Mouse (Mus musculus): ENCODE results near the gene Meis1. TPM values are rescaled to one million over a fixed set of nuclear protein-coding genes. Genes with fewer than 3 reads are reported as not detected.

The Meis1 gene
- total and polyA plus RNA-seq, 3 experiments, result 0.19 to 3.6 (median 0.81) TPM

DNA sequence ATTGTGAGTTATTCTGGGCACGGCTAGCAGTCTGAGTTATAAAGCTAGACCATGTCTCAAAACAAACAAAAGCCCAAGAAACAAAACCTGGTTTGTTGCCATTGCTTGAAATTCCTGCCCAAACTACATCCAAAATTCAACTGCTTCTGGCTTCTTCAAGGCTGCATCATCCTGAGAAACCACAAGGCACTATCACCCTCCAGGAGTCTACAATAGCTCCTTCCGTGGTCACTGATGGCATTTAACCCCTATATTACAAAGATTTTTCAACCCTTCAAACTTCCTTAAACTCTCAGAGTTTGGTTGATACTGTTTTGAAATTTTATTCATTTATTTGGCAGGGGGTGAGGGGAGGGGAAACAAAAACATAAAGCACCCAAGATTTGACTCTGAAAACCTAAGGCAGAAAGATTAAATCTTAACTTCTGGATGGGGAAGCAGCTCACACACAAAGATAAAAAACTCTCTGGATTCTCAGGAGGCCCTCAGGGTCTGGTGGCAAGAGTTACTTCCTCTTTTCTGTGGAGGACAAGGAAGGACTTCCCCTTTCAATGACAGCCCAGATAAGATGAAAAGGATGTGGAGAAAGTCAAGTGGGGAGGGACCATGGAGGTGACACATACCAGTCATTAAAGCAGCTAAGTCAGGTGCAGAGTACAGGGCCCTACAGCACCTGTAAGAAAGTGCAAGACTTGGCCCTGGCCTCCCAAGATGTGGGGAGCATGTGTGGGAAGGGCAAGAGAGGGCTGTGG lies 94.0 kb downstream of the Meis1 start:
- no peaks in the 10 kb centered on the region for H3K79me2 ChIP-seq (replicated peaks; ENCODE audit: control insufficient read depth, extremely low read depth, insufficient read depth, poor library complexity, severe bottlenecking)
- no peak overlapping the region for H3K27ac ChIP-seq (ENCODE audit: insufficient read depth, low read depth)
- DNase-seq (ENCODE audit: extremely low read depth), result peak; percentile 94
- H3K9me3 ChIP-seq (replicated peaks; ENCODE audit: low read length), result peaks cover 2% of the 10 kb centered on the region
- H3K4me2 ChIP-seq (ENCODE audit: insufficient read depth, low read depth, poor library complexity, severe bottlenecking), result 0 out of 2 replicates have a peak overlapping the region, but pooled peaks have one; percentile 0
- H3K27me3 ChIP-seq (replicated peaks), result no peaks in the 10 kb centered on the region
- H3K4me1 ChIP-seq (ENCODE audit: control insufficient read depth in 1 of 2, insufficient read depth in 2 of 2), result peaks cover 4 to 19% of the 10 kb centered on the region in 2 experiments
- in situ Hi-C loops (cut with MboI; ENCODE audit: low pct_ligation_motif_present, low pct_unique_long_range_greater_than_20kb, low sequenced_read_pairs) (no loop called here), dilution Hi-C loops (cut with MboI; ENCODE audit: extremely low pct_ligation_motif_present, extremely low pct_unique_long_range_greater_than_20kb, low sequenced_read_pairs) (no loop called here)
- no peak overlapping the region for H3K4me3 ChIP-seq (replicated peaks in 1 of 3; ENCODE audit: low read depth in 2 of 3, low read length in 2 of 3, poor library complexity in 1 of 3)
- TF ChIP-seq NELFE (IDR thresholded peaks at IDR 0.05; ENCODE audit: low read depth, low read length), result no peak
- 0 out of 2 replicates have a peak, but pooled peaks have one; percentile 4 for TF ChIP-seq SMC3 (IDR thresholded peaks at IDR 0.05; ENCODE audit: low read depth, low read length)
- TF ChIP-seq TBP (conservative IDR thresholded peaks at IDR 0.05; ENCODE audit: low read depth, low read length), result no peak
- TF ChIP-seq ZC3H11A (IDR thresholded peaks at IDR 0.05; ENCODE audit: low read depth, low read length), result no peak
- TF ChIP-seq ZKSCAN1 (IDR thresholded peaks at IDR 0.05; ENCODE audit: borderline replicate concordance, low read depth, low read length), result no peak
- no peak for TF ChIP-seq KAT2A (IDR thresholded peaks at IDR 0.05; ENCODE audit: insufficient replicate concordance, low read length)
- no peak for TF ChIP-seq PAX5 (IDR thresholded peaks at IDR 0.05; ENCODE audit: low read length)
- TF ChIP-seq HCFC1 (IDR thresholded peaks at IDR 0.05; ENCODE audit: low read depth, low read length), result no peak
- TF ChIP-seq POLR2AphosphoS2 (IDR thresholded peaks at IDR 0.05; ENCODE audit: low read depth, low read length), result no peak
- TF ChIP-seq JUND (conservative IDR thresholded peaks at IDR 0.05; ENCODE audit: low read depth, low read length), result 0 out of 2 replicates have a peak, but pooled peaks have one; percentile 10
- TF ChIP-seq TCF12 (IDR thresholded peaks at IDR 0.05; ENCODE audit: low read depth, low read length), result peak; percentile 58; the same call in 1 of the 2 replicates
- no peak for TF ChIP-seq MYC (IDR thresholded peaks at IDR 0.05; ENCODE audit: low read depth, low read length)
- TF ChIP-seq IRF4 (IDR thresholded peaks at IDR 0.05; ENCODE audit: low read depth, low read length), result peak; percentile 79
- TF ChIP-seq MAZ (IDR thresholded peaks at IDR 0.05; ENCODE audit: low read depth, low read length), result peak; percentile 47
- TF ChIP-seq SIN3A (IDR thresholded peaks at IDR 0.05; ENCODE audit: low read length), result no peak
- no peak for TF ChIP-seq UBTF (IDR thresholded peaks at IDR 0.05; ENCODE audit: low read depth, low read length)
- no peak for TF ChIP-seq CTCF (conservative IDR thresholded peaks at IDR 0.05 in 1 of 2, IDR thresholded peaks at IDR 0.05 in 1 of 2; ENCODE audit: low read depth in 2 of 2, low read length in 2 of 2)
- TF ChIP-seq CHD2 (IDR thresholded peaks at IDR 0.05; ENCODE audit: low read length), result 0 out of 2 replicates have a peak, but pooled peaks have one; percentile 22
- TF ChIP-seq USF1 (IDR thresholded peaks at IDR 0.05; ENCODE audit: low read depth, low read length), result no peak
- TF ChIP-seq E2F4 (IDR thresholded peaks at IDR 0.05; ENCODE audit: insufficient replicate concordance, low read depth, low read length), result no peak
- peak; percentile 84 for TF ChIP-seq EP300 (IDR thresholded peaks at IDR 0.05; ENCODE audit: low read length)
- no peak for TF ChIP-seq MAX (IDR thresholded peaks at IDR 0.05; ENCODE audit: low read length)
- TF ChIP-seq GABPA (IDR thresholded peaks at IDR 0.05; ENCODE audit: insufficient replicate concordance, low read depth, low read length), result no peak
- TF ChIP-seq BHLHE40 (IDR thresholded peaks at IDR 0.05; ENCODE audit: low read depth, low read length), result peak; percentile 83
- TF ChIP-seq MAFK (IDR thresholded peaks at IDR 0.05; ENCODE audit: insufficient replicate concordance, low read length), result no peak
- TF ChIP-seq POLR2A (IDR thresholded peaks at IDR 0.05; ENCODE audit: low read depth, low read length), result no peak
- 0 out of 2 replicates have a peak, but pooled peaks have one; percentile 22 for TF ChIP-seq MEF2A (IDR thresholded peaks at IDR 0.05; ENCODE audit: borderline replicate concordance, low read depth, low read length)
- peak; percentile 45; the same call in 1 of the 2 replicates for TF ChIP-seq ELF1 (IDR thresholded peaks at IDR 0.05; ENCODE audit: low read depth, low read length)
- no peak for TF ChIP-seq ZMIZ1 (IDR thresholded peaks at IDR 0.05; ENCODE audit: low read depth, low read length)
- no peak; the same call in 1 of the 2 replicates for TF ChIP-seq RAD21 (IDR thresholded peaks at IDR 0.05; ENCODE audit: low read depth, low read length)
- peak; percentile 80; the same call in 1 of the 2 replicates for TF ChIP-seq RCOR1 (conservative IDR thresholded peaks at IDR 0.05; ENCODE audit: low read depth, low read length)
- peak; percentile 77 for TF ChIP-seq ZNF384 (IDR thresholded peaks at IDR 0.05; ENCODE audit: low read depth, low read length)
- TF ChIP-seq JUN (IDR thresholded peaks at IDR 0.05; ENCODE audit: insufficient read depth, low read depth, low read length), result no peak
- TF ChIP-seq CHD1 (IDR thresholded peaks at IDR 0.05; ENCODE audit: low read depth, low read length), result no peak
- TF ChIP-seq ETS1 (conservative IDR thresholded peaks at IDR 0.05; ENCODE audit: low read depth, low read length), result peak; percentile 48
- TF ChIP-seq USF2 (conservative IDR thresholded peaks at IDR 0.05; ENCODE audit: low read depth, low read length), result no peak
- no peak for TF ChIP-seq NRF1 (IDR thresholded peaks at IDR 0.05; ENCODE audit: low read depth, low read length)
- no peak for TF ChIP-seq MXI1 (IDR thresholded peaks at IDR 0.05; ENCODE audit: low read depth, low read length)
- H3K9ac ChIP-seq (ENCODE audit: insufficient read depth, low read depth), result no peak overlapping the region
- H3K36me3 ChIP-seq (replicated peaks in 1 of 2; ENCODE audit: control insufficient read depth in 1 of 2, insufficient read depth in 1 of 2, low read length in 1 of 2), result no peaks in the 10 kb centered on the region
